Mouse (Mus musculus): ENCODE data around the gene Golph3.

GRCm38 (mm10) chr15:12384679-12385078 is 63.4 kb downstream of the Golph3 start:
- TF ChIP-seq POLR2A (IDR thresholded peaks at IDR 0.05; ENCODE audit: insufficient read length, low read depth) = no peak
- no peak for TF ChIP-seq TCF12 (IDR thresholded peaks at IDR 0.05; ENCODE audit: insufficient read depth, poor library complexity, severe bottlenecking)
- no peak for TF ChIP-seq SRF (IDR thresholded peaks at IDR 0.05; ENCODE audit: control insufficient read depth, insufficient read length, low read depth)

All from myocyte (in vitro differentiated cells).